Mouse (Mus musculus) c-Kit-negative CD71-positive TER-119-positive erythroid progenitor cells, embryonic 14.5 days (primary cell): ENCODE data around the gene Golga4.

Experiments used
- DNase-seq: peaks from one replicate; pipeline ENCODE4 v3.0.0-alpha.2; 2013; ENCODE audit warnings: low read depth, low spot score

Golga4 gene

GRCm38 (mm10) chr9:118506020-118506403 is at the start of gene Golga4:
TSS of gene Golga4 (plus strand) at chr9:118506267.
- DNase-seq: peak; percentile 54

DNA sequence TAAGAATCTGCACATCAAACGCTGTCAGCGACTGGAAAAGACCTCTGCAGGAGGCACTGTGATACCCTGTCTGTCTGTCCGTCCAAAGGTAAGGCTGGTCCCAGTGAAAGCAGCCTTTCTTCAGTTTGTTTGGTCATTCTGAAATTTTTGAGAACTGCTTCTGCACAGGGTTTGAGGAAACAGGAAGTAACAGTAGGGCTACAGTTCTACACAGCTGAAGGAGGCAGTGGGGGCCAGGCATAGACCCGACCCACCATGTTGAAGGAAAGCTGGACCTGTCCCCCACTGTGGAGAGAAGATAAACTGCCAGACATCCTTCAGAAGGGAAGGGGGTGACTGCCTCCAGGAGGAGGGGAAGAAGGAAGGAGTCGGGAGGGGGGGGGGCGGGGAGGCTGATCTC is 49.7 kb upstream of the Golga4 start:
- no peak for DNase-seq

- no peak for DNase-seq
These were observed 48.0 kb upstream of the Golga4 start for GRCm38 (mm10) chr9:118458039-118458438.

- DNase-seq: no peak
These were observed 42.0 kb upstream of the Golga4 start for GRCm38 (mm10) chr9:118464031-118464430.

- no peak for DNase-seq
These were observed 37.8 kb upstream of the Golga4 start for GRCm38 (mm10) chr9:118468301-118468700.

- DNase-seq: no peak
These were observed 36.8 kb upstream of the Golga4 start for GRCm38 (mm10) chr9:118469272-118469671.

DNA sequence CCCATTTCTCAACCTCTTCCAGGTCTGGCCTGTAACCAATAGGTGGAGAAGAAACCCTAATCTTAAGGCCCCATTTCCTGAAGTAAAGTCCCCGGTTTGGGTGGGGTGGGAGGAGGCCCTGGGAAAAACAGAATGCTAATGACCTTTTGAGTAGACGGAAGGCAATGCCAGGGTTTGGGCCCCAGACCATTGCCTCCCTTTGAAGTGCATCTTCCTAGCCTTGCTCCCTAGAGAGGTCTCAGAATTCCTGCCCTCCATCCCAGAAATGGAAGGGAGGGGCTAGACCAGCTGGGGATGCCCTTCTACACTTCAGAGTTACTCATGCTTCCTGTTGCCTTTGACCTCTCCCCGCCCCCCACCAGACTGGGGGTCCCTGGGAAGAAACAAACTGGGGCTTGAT is 34.8 kb upstream of the Golga4 start:
- no peak for DNase-seq

DNA sequence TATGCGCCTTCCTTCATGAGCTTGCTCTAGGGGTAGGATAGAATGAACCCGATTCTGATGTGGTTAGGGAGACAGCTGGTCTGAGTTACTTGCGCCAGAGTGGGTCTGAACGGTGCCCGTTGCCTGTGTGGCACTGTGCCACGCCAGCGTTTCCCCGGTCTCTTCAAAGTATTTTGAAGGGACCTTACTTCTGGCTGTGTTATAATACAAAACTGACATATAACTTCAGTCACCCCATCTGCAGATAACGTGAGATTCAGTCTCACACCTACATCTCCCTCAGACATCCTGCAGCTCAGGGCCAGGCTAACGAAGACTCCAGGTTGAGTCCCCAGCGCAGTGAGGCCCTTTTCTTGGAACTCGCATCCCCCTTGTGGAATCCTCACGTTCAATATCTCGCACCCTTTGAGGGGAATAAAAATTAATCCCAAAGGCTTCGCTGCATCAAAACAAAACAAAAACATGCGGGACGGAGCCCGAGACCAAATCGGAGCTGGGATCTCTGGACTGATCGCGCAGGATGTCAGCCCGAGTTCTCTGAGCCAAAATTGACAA is 29.8 kb upstream of the Golga4 start:
- DNase-seq: no peak

DNA sequence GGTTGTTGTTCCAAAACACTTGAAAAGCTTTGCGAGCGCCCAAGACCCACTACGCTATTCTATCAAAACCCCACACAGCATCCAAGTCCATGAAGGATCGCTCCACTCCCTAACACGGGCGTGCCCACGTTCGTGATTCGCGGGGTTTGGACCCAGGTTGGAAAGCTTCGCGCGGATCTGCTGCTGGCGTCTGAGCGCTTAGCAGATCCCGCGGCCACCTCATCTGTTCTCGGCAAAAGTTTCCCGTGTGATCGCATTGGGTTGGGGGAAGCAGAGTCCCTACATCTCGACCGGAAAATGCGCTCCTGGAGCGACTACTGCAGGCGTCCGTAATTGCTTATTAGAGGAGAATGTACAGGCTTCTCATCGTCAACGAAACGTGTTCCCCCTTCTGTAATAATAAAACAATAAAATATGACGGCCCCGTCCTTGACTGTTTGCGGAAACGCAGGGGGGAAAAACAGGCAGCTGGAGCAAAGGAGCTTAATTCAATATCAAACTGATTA is 29.2 kb upstream of the Golga4 start:
- DNase-seq: no peak

DNA sequence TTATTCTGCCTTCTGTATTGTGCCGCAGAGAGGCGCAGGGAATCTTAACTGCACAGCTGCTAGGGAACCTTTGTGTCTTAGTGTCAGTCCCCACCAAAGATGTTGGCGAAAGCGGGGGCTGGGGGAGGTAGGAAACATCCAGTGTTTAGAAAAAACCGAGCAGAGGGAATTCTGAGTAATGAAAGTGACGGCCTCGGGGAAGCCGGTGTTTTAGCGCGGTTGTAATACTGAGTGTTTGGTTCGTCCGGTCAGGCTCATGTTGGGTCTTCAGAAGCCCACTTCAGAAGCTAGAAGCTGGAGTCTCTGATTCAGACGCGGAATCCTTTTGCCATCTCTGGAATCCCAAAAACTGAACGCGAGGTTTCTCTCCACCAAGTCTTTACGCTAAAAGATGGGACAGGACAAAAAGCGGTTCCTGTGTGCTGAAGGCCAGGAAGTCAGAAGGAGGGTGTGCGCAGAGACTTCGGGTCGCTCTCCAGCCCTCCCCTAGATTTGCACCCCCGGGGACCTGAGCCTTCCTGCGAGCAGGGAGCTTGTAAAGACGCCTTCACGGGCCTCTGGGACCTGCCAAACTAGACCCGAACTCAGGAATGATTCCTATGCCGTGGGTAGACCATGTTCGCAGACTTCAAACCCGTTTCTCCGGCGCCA is 28.7 kb upstream of the Golga4 start:
- DNase-seq: no peak

- DNase-seq: no peak
These were observed 28.1 kb upstream of the Golga4 start, which contains the start of gene Eomes for GRCm38 (mm10) chr9:118477961-118478360. TSS of gene Eomes (plus strand) at chr9:118478212.

- no peak for DNase-seq
These were observed 27.6 kb upstream of the Golga4 start for GRCm38 (mm10) chr9:118478458-118478838.

DNA sequence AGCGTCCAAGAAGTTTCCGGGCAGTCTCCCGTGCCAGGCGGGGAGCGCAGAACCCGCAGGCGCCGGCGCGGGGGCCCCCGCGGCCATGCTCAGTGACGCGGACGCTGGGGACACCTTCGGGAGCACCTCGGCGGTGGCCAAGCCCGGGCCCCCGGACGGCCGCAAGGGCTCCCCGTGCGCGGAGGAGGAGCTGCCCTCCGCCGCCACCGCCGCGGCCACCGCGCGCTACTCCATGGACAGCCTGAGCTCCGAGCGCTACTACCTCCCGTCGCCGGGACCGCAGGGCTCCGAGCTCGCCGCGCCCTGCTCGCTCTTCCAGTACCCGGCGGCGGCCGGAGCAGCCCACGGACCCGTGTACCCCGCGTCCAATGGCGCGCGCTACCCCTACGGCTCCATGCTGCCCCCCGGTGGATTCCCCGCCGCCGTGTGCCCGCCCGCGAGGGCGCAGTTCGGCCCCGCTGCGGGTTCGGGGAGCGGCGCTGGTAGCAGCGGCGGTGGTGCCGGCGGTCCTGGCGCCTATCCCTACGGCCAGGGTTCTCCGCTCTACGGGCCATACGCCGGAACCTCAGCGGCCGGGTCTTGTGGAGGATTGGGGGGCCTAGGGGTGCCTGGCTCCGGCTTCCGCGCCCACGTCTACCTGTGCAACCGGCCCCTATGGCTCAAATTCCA is 27.1 kb upstream of the Golga4 start:
- no peak for DNase-seq

GRCm38 (mm10) chr9:118479508-118480291 is 26.4 kb upstream of the Golga4 start:
- no peak for DNase-seq

DNA sequence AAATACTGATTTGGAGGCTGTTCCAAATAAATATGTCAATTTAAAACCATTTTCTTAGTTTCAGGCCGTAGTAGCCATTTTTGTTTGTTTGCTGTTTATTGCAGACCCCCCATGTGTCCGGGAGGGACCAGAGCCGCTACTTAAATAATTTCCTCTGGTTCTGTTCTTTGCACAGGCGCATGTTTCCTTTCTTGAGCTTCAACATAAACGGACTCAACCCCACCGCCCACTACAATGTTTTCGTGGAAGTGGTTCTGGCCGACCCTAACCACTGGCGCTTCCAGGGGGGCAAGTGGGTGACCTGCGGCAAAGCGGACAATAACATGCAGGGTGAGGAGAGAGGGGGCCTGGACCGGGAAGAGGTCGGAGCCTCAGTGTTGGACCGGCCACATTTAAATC is 25.8 kb upstream of the Golga4 start:
- DNase-seq: no peak

DNA sequence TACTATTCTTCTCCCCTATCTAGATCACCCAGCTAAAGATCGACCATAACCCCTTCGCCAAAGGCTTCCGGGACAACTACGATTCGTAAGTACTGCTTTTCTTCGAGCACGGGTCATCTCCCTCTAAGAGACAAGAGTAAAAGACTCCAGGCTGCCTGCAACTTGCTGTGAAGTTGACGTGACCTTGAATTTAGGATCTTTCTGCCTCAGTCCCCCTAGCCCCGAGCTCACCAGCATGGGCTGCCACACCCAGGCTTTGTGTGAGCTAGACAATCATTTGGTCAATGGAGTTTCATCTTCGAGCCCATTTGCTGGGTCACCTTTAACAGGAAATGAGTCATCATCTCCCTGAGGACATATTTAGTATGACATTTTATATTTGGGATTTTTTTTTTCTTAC is 23.9 kb upstream of the Golga4 start:
- DNase-seq: no peak

GRCm38 (mm10) chr9:118486361-118487095 is 19.5 kb upstream of the Golga4 start:
- no peak for DNase-seq

GRCm38 (mm10) chr9:118487096-118487395 is 19.0 kb upstream of the Golga4 start:
- DNase-seq: no peak

DNA sequence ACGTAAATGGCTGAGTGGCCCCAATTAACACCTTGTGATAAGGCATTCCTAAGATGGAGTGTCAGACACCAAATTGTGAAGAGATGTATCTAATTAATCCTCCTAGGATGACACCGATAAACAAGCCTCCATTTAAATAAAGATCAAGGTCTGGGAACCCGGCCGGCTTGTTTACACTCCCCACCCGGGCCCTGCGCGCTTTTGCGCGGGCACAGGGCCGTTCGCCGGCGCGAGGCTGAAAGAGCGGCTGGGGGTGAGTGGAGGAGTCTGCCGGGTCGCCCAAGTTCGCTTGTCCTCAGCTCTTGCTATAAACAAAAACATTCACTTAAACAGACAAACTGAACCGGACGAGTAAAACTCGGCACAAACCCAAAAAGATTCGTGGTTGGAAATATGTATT is 18.4 kb upstream of the Golga4 start:
- DNase-seq: no peak

GRCm38 (mm10) chr9:118488138-118488895 is 17.8 kb upstream of the Golga4 start:
- DNase-seq: no peak
